Mouse (Mus musculus) CD4-positive, CD25-positive, alpha-beta regulatory T cell, adult 4 months (primary cell): ENCODE measurements at regions not wholly inside any gene's neighbourhood (a gene's known extent, or its start where the extent isn't known, plus 50 kb on each side); places are given as distances from the start of the nearest gene placed in this dataset.

Experiments used
- ATAC-seq: one replicate; pipeline ENCODE4 v1.8.0; 2017

DNA sequence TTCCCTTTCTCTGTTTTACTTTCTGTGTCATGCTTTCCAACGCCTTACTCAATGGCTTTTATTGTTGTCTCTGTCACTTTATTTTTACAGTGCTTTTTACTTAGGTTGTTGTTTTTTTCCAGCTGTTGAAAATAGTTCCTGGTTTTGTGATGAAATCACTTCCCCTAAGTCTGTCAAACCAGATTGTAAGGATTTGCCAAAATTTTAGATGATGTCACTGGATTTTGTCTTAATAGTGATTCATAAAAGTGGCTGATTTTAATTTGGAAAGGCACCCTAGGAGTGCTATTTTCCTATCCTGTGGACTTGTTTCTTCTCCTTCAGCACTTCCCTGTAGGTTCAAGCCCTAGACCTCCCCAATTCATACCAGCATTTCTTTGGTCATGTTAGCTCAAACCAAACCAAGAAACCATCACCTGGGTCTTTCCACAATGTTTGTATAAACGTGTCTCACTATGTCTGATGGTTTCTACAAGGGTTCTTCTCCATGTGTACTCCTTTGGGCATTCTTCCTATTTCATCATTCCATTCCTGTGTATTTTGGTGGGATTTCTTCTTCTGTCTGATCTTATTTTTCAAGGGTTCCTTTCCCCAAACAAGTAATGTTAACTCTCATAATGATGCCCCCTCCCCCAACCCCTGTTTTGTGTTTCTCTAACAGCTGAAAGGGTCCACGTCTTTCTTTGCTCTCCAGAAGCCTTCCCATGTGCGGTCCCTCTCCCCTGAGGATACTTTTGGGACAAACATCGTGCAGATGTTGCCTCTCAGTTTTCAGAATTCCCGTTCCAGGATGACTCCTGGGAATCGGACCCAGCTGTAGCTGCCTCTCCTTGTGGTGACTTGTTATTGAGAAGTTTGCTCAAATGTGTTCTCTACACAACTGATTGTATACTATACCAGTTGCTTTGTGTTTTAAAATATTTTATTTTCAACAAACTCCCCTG, 89.5 kb upstream of the Dcn start:
- no peak for ATAC-seq

DNA sequence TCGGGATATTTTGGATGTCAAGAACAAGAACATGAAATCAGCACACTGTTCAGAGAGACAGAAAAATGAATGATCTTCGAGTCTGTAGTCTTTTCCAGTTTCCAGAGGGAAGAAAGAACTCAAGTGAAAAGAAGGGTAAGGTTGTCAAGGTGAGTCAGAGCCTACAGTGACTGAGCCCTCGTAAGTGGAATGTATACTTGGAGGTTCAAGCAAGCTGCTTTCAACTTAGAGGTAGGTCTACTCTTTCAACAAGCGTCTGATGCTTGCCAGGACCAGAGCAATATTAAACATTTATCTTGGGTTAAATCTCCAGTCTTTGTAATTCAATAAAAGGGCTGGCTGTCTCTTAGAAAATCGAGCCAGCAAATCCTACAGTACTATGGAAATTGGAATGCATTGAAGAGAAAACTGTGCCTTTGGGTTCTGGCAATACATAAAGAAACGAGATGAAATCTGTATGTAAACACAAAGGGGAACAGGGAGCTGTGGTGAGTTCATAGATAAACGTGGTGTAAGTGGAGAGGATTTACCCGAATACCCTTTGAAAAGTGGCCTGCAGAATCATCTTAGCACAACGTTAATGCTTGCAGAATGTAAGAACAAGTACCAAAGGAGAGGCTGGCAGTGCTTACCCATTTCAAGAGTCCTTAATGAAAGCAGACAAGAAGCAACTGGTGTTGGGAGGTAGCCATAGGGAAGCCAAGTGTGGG, 82.2 kb upstream of the Dcn start:
- no peak for ATAC-seq

DNA sequence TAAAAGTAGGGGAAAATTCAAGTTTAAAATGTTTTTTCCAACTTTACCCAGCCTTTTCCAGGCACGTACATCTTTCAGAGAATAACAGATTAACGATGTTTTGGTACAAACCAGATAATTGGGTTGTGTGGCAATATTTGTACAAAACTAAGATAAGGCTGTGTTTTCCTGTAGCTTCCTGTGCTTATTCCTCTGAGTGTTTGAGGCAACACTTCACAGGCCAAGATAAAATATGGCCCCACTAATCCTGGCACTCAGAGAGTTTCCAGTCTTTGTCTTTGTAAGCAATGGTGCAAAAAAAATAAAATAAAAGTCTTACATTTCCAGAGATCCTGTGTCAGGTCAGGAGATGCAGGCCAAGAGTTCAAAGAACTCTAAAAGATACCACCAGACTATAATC, 81.5 kb upstream of the Dcn start:
- no peak for ATAC-seq

DNA sequence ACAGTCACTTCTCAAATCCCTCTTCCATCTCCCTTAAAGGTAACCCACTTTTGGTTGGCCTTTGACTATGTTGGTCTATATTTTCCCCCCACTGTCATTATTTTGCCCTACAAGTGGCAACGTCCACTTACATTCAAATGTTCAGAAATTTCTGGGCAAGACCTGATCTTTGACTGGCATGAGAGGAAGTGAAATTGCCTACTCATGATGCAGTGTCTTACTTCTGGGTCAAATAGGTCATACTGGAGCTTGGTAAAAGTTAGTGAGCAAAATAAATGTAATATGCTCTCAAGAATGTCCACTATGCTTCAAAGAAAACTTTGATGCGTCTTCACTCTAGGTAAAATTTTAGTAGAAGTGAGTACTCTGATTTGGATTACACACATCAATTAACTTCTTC, 76.9 kb upstream of the Dcn start:
- no peak for ATAC-seq

DNA sequence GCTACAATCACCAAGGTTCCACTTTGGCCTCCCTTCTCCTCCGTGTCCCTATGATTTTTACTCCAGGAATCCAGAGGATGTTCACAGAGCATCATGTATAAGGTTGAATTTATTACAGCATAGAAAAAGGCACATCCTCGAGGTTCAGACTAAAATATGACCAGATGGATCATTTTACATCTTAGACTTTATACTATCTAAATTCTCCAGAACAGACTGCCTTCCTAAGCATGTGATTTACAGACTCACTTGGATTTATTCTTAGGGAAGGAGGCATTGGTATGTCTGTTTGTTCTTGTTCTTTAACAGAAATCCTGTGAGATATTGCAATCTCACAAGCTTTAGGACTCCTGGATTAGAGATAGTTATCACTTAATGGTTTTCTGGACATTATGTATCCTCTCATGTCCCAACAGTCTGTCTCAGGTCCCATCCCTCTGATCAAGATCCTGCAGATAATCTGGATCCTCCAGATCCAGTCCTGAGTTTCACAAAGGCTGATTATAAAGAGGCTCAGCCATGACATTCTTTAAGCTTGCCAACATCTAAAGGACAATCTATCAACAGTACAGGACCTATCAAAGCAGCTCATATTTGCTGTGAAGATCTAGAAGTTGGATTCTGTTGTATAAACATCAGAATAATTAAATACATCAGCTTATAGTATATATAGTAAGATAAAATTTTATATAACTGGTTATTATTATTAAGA, 75.2 kb upstream of the Dcn start:
- ATAC-seq, result no peak

DNA sequence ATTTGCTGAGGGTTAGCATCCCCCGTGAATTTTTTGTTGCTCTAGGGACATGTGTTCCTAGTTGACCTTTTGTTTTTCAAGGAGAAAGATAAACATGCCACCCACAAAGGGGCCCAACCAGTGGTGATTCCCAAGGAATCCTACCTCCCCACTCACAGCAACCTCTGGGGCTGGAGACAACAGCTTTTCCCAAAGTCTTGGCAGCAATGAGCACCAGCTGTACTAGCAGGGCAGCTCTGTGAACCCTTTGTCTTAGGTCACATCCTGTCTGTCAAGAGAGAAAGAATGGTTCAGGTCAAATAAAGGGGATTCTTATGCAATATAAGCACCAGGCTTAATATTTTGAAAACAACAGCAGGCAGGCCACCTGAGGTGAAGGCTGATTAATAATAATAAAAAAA, 70.2 kb upstream of the Dcn start:
- no peak for ATAC-seq

DNA sequence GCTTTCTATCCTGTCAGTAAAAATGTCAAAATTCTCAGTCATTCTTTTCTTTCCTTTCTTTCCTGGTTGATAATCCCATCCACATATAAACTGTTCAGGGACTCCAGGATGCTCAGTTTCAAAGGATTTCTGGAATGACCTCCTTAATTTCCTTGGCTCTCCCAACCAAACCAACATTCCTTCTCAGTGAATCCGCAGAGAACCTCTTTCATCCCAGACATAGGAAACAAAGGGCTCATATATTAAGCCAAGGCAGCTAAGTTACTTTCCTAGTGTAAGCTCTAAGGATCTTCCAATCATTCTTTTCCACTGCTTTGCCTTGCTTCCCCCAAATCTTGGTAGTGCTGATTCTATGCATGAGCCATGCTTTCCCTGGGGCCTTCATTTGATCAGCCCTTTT, 69.5 kb upstream of the Dcn start:
- ATAC-seq, result no peak

DNA sequence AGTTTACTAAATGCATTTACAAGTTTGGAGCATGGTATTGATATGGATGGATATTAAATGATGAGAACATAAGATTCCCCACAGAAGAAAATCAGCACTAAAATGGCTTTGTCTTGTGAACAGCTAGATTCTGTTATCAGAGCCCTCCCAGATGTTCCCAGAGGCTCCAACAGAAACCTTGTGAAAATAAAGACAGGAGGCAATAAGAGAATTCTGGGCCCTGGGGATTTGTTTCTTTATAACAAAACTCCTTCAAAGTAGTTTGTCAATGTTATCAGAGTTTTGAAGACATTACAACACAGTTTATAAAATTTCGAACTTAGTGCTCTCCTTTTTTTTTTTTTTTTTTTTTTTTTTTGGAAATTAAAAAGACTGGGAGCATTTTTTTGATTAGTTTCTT, 56.8 kb upstream of the Dcn start:
- ATAC-seq, result no peak

DNA sequence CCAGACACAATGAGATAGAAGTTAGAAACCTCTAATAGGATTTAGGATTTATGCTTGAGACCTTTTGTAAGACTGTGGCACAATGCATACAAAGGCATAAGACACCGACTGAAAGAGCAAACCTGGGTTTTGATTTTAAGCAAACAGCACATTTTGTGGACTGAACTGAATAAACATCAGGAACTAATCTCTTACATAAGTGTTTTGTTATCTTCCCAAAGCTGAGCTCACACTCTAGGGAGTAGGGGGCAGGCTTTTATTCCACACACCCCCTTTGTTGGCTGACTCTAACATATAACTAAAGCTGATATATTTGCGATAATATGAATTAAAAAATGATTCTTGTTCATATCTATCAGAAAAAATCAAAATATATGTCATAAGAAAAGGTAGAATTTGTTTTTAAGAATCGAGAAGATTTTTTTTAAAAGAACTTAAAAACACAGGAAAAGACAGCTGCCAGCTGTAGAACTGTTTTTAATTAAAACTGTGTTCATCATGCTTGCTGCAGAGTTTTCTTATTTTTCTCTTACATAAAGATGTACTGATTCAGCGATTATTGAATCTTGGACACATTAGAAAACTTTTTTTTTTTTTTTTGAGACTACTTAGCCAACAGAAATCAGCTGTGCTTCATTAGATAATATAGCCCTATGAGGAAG, 56.2 kb upstream of the Dcn start:
- ATAC-seq, result no peak
